Mouse (Mus musculus) neural tube, embryonic 11.5 days (tissue): Measurements from ENCODE around the gene Zfp64. TPM values are rescaled to one million over a fixed set of nuclear protein-coding genes. Genes with fewer than 3 reads are reported as not detected.

ENCODE experiments used
- ATAC-seq: fragments of 200-750 bp; cut with Nextera tagmentation; 2 replicates; pipeline ENCODE4 v1.8.0; 2017; ENCODE audit warnings: moderate number of reproducible peaks, mild to moderate bottlenecking, moderate TSS enrichment, moderate library complexity; ENCODE audit not compliant: insufficient read depth, low FRiP score, low TSS enrichment
- DNase-seq: peaks from one replicate; pipeline ENCODE4 v3.0.0-alpha.2; 2015; ENCODE audit warnings: low spot score
- H3K27ac ChIP-seq: fragments of 300-500 bp; sonication (generic); 2 replicates; pipeline ENCODE4 v1.5.1; 2014; ENCODE audit warnings: low read depth, mild to moderate bottlenecking, low read length
- H3K27me3 ChIP-seq: fragments of 300-500 bp; sonication (generic); 2 replicates; pipeline ENCODE4 v1.6.1; 2014; ENCODE audit warnings: mild to moderate bottlenecking, low read length, mixed read lengths; ENCODE audit not compliant: control insufficient read depth, insufficient read depth
- H3K36me3 ChIP-seq: fragments of 300-500 bp; sonication (generic); 2 replicates; pipeline ENCODE4 v1.6.1; 2014; ENCODE audit warnings: mild to moderate bottlenecking, low read length, moderate library complexity, mixed read lengths; ENCODE audit not compliant: control insufficient read depth, insufficient read depth
- H3K4me1 ChIP-seq: fragments of 300-500 bp; sonication (generic); 2 replicates; pipeline ENCODE4 v1.6.1; 2014; ENCODE audit warnings: low read length, mixed read lengths; ENCODE audit not compliant: control insufficient read depth, insufficient read depth
- H3K4me2 ChIP-seq: fragments of 300-500 bp; sonication (generic); 2 replicates; pipeline ENCODE4 v1.6.1; 2014; ENCODE audit warnings: low read depth, mild to moderate bottlenecking, moderate library complexity
- H3K4me3 ChIP-seq: fragments of 300-500 bp; sonication (generic); 2 replicates; pipeline ENCODE4 v1.5.1; 2014; ENCODE audit warnings: low read depth, low read length
- H3K9ac ChIP-seq: fragments of 300-500 bp; sonication (generic); 2 replicates; pipeline ENCODE4 v1.6.1; 2014; ENCODE audit warnings: mild to moderate bottlenecking, low read length
- H3K9me3 ChIP-seq: fragments of 300-500 bp; sonication (generic); 2 replicates; pipeline ENCODE4 v1.6.1; 2016; ENCODE audit warnings: low read length; ENCODE audit not compliant: control insufficient read depth
- WGBS: fragments of 180-500 bp; shearing (Covaris S2); extraction: QIAGEN DNeasy Blood & Tissue Kit; methylation state at CpG from one replicate; pipeline ENCODE4 v1.1.7; 2014; 5-methylcytosine and 5-hydroxymethylcytosine counted together
- polyA plus RNA-seq: library from polyadenylated mRNA; unstranded; fragments of >200 nt; fragmentation: Nextera tagmentation; extraction: Ambion mirVana; gene quantifications from 2 replicates; pipeline ENCODE4 v1.2.1, GENCODE M21; 2014

Gene Zfp64
- polyA plus RNA-seq, 1 experiment from 2014 or later = 35.1 TPM

DNA sequence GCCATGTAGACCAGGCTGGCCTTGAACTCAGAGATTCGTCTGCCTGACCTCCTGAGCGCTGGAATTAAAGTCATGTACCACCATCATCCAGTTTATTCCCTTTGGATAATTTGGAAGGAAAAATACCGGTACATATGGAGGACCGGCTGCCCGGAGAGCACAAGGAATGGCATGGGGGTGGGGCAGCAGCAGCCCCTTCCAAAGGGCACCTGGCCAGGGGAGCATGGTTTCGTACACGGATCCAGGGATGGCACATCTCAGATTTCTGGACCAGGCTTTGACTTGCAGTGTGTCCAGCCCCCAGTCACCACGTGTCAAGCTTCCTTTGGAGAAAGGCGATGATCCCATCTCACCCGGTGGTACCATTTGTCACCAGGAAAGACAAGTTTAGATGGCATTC is 78.8 kb downstream of the Zfp64 start:
- WGBS = 88% methylated on average over 10 of the region's 10 CpGs

DNA sequence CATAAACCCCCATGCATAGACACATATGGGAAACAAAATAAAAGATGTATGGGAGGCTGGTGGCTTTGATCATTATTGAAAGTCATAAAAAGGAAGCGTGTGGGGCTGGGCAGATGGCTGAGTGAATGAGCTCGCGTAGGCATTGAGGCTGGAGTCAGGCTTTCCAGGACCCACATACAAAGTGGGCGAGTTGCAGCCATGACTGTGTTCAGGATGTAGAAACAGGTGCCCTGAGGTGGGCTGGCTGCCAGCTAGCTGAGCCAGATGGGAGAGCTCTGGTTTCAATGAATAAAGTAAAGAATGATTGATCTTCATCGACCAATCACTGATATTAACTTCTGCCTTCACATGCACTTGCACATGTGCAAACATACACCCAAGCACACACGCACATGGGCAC is 80.9 kb downstream of the Zfp64 start:
- Histone ChIP-seq H3K27me3 (no peaks in the 10 kb centered on the region), H3K9ac (no peak overlapping the region), H3K4me3 (no peak overlapping the region), H3K4me2 (no peak overlapping the region), H3K4me1 (peaks cover 15% of the 10 kb centered on the region), H3K9me3 (no peaks in the 10 kb centered on the region), H3K36me3 (no peaks in the 10 kb centered on the region), H3K27ac (no peak overlapping the region)
- ATAC-seq (no peak), DNase-seq (no peak)
- 90% methylated on average over 6 of the region's 6 CpGs for WGBS

More for the DNA sequence above, 78.8 kb downstream of the Zfp64 start:
- Histone ChIP-seq H3K36me3 (no peaks in the 10 kb centered on the region), H3K4me3 (no peak overlapping the region), H3K9ac (no peak overlapping the region), H3K27ac (no peak overlapping the region), H3K9me3 (no peaks in the 10 kb centered on the region), H3K27me3 (no peaks in the 10 kb centered on the region), H3K4me1 (peaks cover 15% of the 10 kb centered on the region), H3K4me2 (no peak overlapping the region)
- DNase-seq (no peak), ATAC-seq (no peak)

DNA sequence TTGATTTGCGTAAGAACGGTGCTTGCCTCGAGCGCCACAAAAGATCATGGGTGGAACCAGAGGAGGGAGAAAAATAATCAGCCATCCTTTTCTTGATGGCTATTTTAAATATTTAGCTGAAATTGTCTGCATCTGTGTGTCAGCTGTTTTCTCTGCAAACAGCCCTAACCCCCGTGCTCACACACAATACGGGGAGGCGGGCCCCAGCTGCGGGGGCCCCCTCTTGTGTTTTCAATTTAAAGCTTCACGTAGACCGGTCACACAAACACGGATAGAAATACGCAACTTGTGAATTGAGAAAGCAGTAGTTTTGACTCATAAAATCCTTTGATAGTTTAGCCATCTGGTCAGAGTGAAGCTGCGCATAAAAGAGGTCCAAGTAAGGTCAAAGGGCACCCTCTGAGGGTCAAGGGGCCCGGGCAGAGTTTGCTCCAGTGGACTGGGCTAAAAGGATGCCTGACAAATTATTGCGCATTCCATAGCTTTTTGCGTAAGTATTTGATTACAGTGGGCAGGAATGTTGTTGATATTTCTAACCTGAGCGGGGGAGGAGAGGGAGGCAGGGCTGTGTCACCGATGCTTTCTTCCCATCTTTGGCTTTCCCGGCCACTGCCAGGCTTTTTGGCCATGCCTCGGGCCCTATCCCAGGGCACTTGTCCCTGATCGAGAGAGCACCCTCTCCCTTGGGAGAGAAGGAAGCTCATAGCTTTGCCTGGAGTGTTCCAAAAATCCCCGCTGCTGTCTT is 83.4 kb downstream of the Zfp64 start:
- peak overlapping the region; percentile 29 for H3K4me2 ChIP-seq
- no peak overlapping the region for H3K9ac ChIP-seq
- no peak for ATAC-seq
- H3K27me3 ChIP-seq = no peaks in the 10 kb centered on the region
- H3K4me1 ChIP-seq = peaks cover 15% of the 10 kb centered on the region
- 0 out of 2 replicates have a peak overlapping the region, but pooled peaks have one; percentile 8 for H3K27ac ChIP-seq
- no peaks in the 10 kb centered on the region for H3K36me3 ChIP-seq
- no peaks in the 10 kb centered on the region for H3K9me3 ChIP-seq
- H3K4me3 ChIP-seq = no peak overlapping the region
- DNase-seq = peak; percentile 39
- WGBS = 12% methylated on average over 22 of the region's 22 CpGs

DNA sequence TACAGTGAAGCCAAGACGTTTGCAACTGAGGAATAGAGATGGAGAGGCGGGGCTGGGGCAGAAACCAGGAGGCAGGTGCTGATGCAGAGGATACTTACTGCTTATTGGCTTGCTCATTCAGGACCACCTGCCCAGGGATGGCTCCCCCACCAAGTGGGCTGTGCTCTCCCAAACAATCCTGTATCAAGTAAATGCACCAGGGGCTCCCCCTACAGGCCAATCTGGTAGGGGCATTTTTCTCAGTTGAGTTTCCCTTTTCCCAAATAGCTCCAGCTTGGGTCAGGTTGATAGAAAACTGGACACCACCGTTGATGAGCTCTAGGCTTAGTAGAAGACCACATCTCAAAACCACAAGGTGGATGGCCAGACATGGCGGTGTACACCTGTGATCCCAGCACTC is 84.9 kb downstream of the Zfp64 start:
- H3K4me1 ChIP-seq = peaks cover 15% of the 10 kb centered on the region
- DNase-seq (peak; percentile 42), ATAC-seq (no peak)
- no peaks in the 10 kb centered on the region for H3K36me3 ChIP-seq
- no peaks in the 10 kb centered on the region for H3K9me3 ChIP-seq
- H3K27me3 ChIP-seq = no peaks in the 10 kb centered on the region
- WGBS = 54% methylated on average over 4 of the region's 4 CpGs
- no peak overlapping the region for H3K4me3 ChIP-seq
- no peak overlapping the region for H3K27ac ChIP-seq
- no peak overlapping the region for H3K4me2 ChIP-seq
- no peak overlapping the region for H3K9ac ChIP-seq

DNA sequence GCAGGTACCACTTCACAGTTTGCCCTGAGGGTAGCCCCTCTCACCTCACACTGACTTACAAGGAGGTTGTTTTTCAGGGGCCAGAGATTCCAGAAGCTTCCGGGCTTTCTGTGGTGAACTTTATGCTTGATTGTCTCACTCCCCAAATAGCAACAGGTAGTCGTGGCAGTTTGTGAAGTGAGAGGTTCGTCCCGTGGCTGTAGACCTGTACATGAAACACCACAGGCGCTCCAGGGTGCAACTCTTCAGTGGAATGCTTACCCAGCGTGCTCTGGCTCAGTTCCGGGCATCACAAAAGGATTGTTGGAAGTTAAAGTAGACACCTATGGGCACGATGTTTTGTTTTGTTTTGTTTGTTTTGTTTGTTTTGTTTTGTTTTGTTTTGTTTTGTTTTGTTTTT is 88.4 kb downstream of the Zfp64 start:
- no peaks in the 10 kb centered on the region for H3K36me3 ChIP-seq
- no peak for ATAC-seq
- 85% methylated on average over 8 of the region's 8 CpGs for WGBS
- no peak overlapping the region for H3K4me2 ChIP-seq
- no peak overlapping the region for H3K9ac ChIP-seq
- H3K9me3 ChIP-seq = no peaks in the 10 kb centered on the region
- H3K27ac ChIP-seq = no peak overlapping the region
- H3K4me3 ChIP-seq = no peak overlapping the region
- H3K4me1 ChIP-seq = peaks cover 3% of the 10 kb centered on the region
- DNase-seq = no peak
- H3K27me3 ChIP-seq = no peaks in the 10 kb centered on the region

DNA sequence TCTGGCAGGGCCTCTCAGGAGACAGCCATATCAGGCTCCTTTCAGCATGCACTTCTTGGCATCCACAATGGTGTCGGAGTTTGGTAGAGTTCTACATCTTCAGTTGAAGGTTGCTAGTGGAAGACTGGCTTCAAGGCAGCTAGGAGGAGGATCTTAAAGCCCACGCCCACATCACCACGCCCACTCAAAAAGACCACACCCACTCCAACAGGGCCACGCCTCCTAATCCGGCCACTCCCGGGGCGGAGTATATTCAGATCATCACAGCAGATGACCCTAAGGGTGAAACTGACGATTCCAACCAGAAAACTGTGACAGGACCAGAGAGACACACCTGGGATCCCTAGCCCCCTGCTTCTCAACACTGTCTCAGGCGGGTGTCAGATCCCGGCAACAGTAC is 89.0 kb downstream of the Zfp64 start:
- no peaks in the 10 kb centered on the region for H3K4me1 ChIP-seq
- H3K4me2 ChIP-seq = no peak overlapping the region
- no peak for ATAC-seq
- WGBS = 78% methylated on average over 10 of the region's 10 CpGs
- no peak overlapping the region for H3K27ac ChIP-seq
- H3K9ac ChIP-seq = no peak overlapping the region
- H3K36me3 ChIP-seq = no peaks in the 10 kb centered on the region
- no peak overlapping the region for H3K4me3 ChIP-seq
- DNase-seq = no peak
- no peaks in the 10 kb centered on the region for H3K9me3 ChIP-seq
- H3K27me3 ChIP-seq = no peaks in the 10 kb centered on the region

DNA sequence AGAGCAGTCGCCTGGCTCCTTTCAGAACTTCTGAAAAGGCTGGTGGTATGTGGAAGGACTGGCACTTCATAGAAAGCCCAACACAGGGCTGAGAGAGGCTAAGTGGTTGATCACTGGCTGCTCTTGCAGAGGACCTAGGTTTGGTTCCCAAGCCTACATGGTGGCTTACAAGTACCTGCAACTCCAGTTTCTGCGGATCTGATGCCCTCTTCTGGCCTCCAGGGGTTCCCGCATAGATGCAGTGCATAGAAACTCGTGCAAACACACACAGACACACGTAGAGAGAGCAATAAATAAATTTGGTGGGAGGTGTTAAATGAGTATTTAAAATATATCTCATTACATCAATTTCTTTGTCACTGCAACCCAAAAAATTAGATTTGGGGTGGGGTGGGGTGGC is 90.5 kb downstream of the Zfp64 start:
- Histone ChIP-seq H3K9ac (no peak overlapping the region), H3K4me2 (no peak overlapping the region), H3K36me3 (no peaks in the 10 kb centered on the region), H3K4me1 (peaks cover 7% of the 10 kb centered on the region), H3K27me3 (no peaks in the 10 kb centered on the region), H3K27ac (no peak overlapping the region), H3K9me3 (no peaks in the 10 kb centered on the region), H3K4me3 (no peak overlapping the region)
- no peak for DNase-seq
- WGBS = 81% methylated on average over 5 of the region's 5 CpGs
- ATAC-seq = no peak

DNA sequence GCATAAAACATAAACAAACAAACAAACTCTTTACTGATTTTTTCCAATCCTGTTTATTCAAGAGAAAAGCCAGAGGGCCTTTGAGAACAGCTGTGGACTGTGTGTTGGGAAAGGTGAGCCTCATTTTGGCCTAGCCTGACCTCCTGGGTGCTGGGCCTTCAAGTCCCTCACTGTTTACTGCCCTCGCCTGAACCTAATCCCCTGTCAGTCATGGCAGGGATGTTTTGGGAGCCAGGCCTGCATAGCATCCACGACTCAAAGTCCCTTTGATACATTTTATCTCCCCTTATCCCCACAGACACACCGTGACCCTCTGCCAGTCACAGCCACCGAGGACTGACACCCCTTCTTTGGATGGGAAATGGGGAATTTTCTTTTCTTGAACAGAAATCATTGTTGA is 92.7 kb downstream of the Zfp64 start:
- Histone ChIP-seq H3K27ac (no peak overlapping the region), H3K9me3 (no peaks in the 10 kb centered on the region), H3K27me3 (no peaks in the 10 kb centered on the region), H3K36me3 (no peaks in the 10 kb centered on the region), H3K9ac (no peak overlapping the region), H3K4me3 (no peak overlapping the region), H3K4me1 (peaks cover 11% of the 10 kb centered on the region), H3K4me2 (no peak overlapping the region)
- 44% methylated on average over 4 of the region's 4 CpGs for WGBS
- DNase-seq = no peak
- no peak for ATAC-seq
